Mouse (Mus musculus): ENCODE results near the gene Bcl2l13. TPM values are rescaled to one million over a fixed set of nuclear protein-coding genes. Genes with fewer than 3 reads are reported as not detected.
"Not testable (repeated sequence)": the region's sequence is repeated elsewhere in the genome, so short reads cannot be mapped to it uniquely, and the experiment has no call there.

The Bcl2l13 gene
- polyA plus RNA-seq, 1 experiment = 32.8 TPM

GRCm38 (mm10) chr6:120917975-120918374, 82.0 kb downstream of the Bcl2l13 start:
- H3K27me3 ChIP-seq (ENCODE audit: control insufficient read depth, insufficient read depth, insufficient read length) = no peaks in the 10 kb centered on the region
- peaks cover 16% of the 10 kb centered on the region for H3K79me2 ChIP-seq (ENCODE audit: control insufficient read depth, insufficient read depth)
- TF ChIP-seq MYOD1 (IDR thresholded peaks at IDR 0.05; ENCODE audit: control insufficient read depth in 1 of 3, insufficient read length in 2 of 3, low read depth in 2 of 3) = no peak
- no peak for TF ChIP-seq POLR2AphosphoS2 (IDR thresholded peaks at IDR 0.05; ENCODE audit: insufficient read length, low read depth)
- TF ChIP-seq TCF12 (IDR thresholded peaks at IDR 0.05; ENCODE audit: insufficient read depth, poor library complexity, severe bottlenecking) = no peak
- TF ChIP-seq SRF (IDR thresholded peaks at IDR 0.05; ENCODE audit: control insufficient read depth, insufficient read length, low read depth) = no peak
- TF ChIP-seq E2F4 (IDR thresholded peaks at IDR 0.05; ENCODE audit: insufficient read depth) = no peak
- TF ChIP-seq POLR2A (IDR thresholded peaks at IDR 0.05; ENCODE audit: insufficient read length, low read depth) = no peak
- H3K36me3 ChIP-seq (ENCODE audit: control insufficient read depth, insufficient read depth) = no peaks in the 10 kb centered on the region
- no peak overlapping the region for H3K4me2 ChIP-seq (ENCODE audit: low read depth)
- no peak overlapping the region for H3K4me3 ChIP-seq
- no peak overlapping the region for H3ac ChIP-seq (ENCODE audit: control insufficient read depth, insufficient read length)

- H3ac ChIP-seq (ENCODE audit: control insufficient read depth, insufficient read length); H3K4me3 ChIP-seq; H3K79me2 ChIP-seq (ENCODE audit: control insufficient read depth, insufficient read depth); H3K27me3 ChIP-seq (ENCODE audit: control insufficient read depth, insufficient read depth, insufficient read length); H3K4me2 ChIP-seq (ENCODE audit: low read depth); H3K36me3 ChIP-seq (ENCODE audit: control insufficient read depth, insufficient read depth): not testable (repeated sequence)
Observed at GRCm38 (mm10) chr6:120924791-120925321, 88.8 kb downstream of the Bcl2l13 start.

GRCm38 (mm10) chr6:120926880-120927279, 90.9 kb downstream of the Bcl2l13 start:
- Histone ChIP-seq H3K4me3 (no peak overlapping the region), H3K4me2 (ENCODE audit: low read depth) (peak overlapping the region; percentile 51)
- TF ChIP-seq TCF3 (IDR thresholded peaks at IDR 0.05; ENCODE audit: insufficient read length, low read depth) = no peak

GRCm38 (mm10) chr6:120927765-120928164, 91.8 kb downstream of the Bcl2l13 start:
- no peaks in the 10 kb centered on the region for H3K79me2 ChIP-seq (ENCODE audit: control insufficient read depth, insufficient read depth)

More at GRCm38 (mm10) chr6:120926880-120927279, 90.9 kb downstream of the Bcl2l13 start:
- Histone ChIP-seq H3K27me3 (ENCODE audit: control insufficient read depth, insufficient read depth, insufficient read length) (no peaks in the 10 kb centered on the region), H3ac (ENCODE audit: control insufficient read depth, insufficient read length) (no peak overlapping the region), H3K36me3 (ENCODE audit: control insufficient read depth, insufficient read depth) (no peaks in the 10 kb centered on the region), H3K79me2 (ENCODE audit: control insufficient read depth, insufficient read depth) (no peaks in the 10 kb centered on the region)

GRCm38 (mm10) chr6:120929421-120929820, 93.4 kb downstream of the Bcl2l13 start:
- Histone ChIP-seq H3K27me3 (ENCODE audit: control insufficient read depth, insufficient read depth, insufficient read length) (no peaks in the 10 kb centered on the region), H3K4me3 (no peak overlapping the region), H3K79me2 (ENCODE audit: control insufficient read depth, insufficient read depth) (no peaks in the 10 kb centered on the region), H3ac (ENCODE audit: control insufficient read depth, insufficient read length) (no peak overlapping the region), H3K4me2 (ENCODE audit: low read depth) (no peak overlapping the region), H3K36me3 (ENCODE audit: control insufficient read depth, insufficient read depth) (peaks cover 4% of the 10 kb centered on the region)
- TF ChIP-seq MYOD1 (IDR thresholded peaks at IDR 0.05; ENCODE audit: control insufficient read depth in 1 of 3, insufficient read length in 2 of 3, low read depth in 2 of 3) = no peak
- no peak for TF ChIP-seq USF1 (IDR thresholded peaks at IDR 0.05; ENCODE audit: low read depth)
- TF ChIP-seq REST (IDR thresholded peaks at IDR 0.05; ENCODE audit: insufficient read depth, insufficient read length) = no peak
- no peak for TF ChIP-seq SRF (IDR thresholded peaks at IDR 0.05; ENCODE audit: control insufficient read depth, insufficient read length, low read depth)
- TF ChIP-seq TCF12 (IDR thresholded peaks at IDR 0.05; ENCODE audit: insufficient read depth, poor library complexity, severe bottlenecking) = no peak
- no peak for TF ChIP-seq MYOG (IDR thresholded peaks at IDR 0.05; ENCODE audit: control insufficient read depth in 1 of 3, insufficient read depth in 1 of 3, insufficient read length in 2 of 3, low read depth in 2 of 3)
- TF ChIP-seq CEBPB (IDR thresholded peaks at IDR 0.05; ENCODE audit: insufficient read depth, poor library complexity, severe bottlenecking) = no peak
- no peak for TF ChIP-seq POLR2AphosphoS2 (IDR thresholded peaks at IDR 0.05; ENCODE audit: insufficient read length, low read depth)
- no peak for TF ChIP-seq POLR2A (IDR thresholded peaks at IDR 0.05; ENCODE audit: insufficient read length, low read depth)
- no peak for TF ChIP-seq TCF3 (IDR thresholded peaks at IDR 0.05; ENCODE audit: insufficient read length, low read depth)
- TF ChIP-seq E2F4 (IDR thresholded peaks at IDR 0.05; ENCODE audit: insufficient read depth) = no peak
- TF ChIP-seq MAX (IDR thresholded peaks at IDR 0.05; ENCODE audit: low read depth) = no peak

More at GRCm38 (mm10) chr6:120927765-120928164, 91.8 kb downstream of the Bcl2l13 start:
- TF ChIP-seq USF1 (IDR thresholded peaks at IDR 0.05; ENCODE audit: low read depth) (peak; percentile 63), MYOG (IDR thresholded peaks at IDR 0.05; ENCODE audit: control insufficient read depth in 1 of 3, insufficient read depth in 1 of 3, insufficient read length in 2 of 3, low read depth in 2 of 3) (peak in 1 of 3 experiments; percentile 35), MAX (IDR thresholded peaks at IDR 0.05; ENCODE audit: low read depth) (no peak)
- no peak overlapping the region for H3K4me3 ChIP-seq
- H3K27me3 ChIP-seq (ENCODE audit: control insufficient read depth, insufficient read depth, insufficient read length) = no peaks in the 10 kb centered on the region
- peak overlapping the region; percentile 51 for H3K4me2 ChIP-seq (ENCODE audit: low read depth)
- no peaks in the 10 kb centered on the region for H3K36me3 ChIP-seq (ENCODE audit: control insufficient read depth, insufficient read depth)
- H3ac ChIP-seq (ENCODE audit: control insufficient read depth, insufficient read length) = no peak overlapping the region

Data from myocyte (in vitro differentiated cells).